Mouse (Mus musculus): Measurements from ENCODE around the gene Ppp1r12a. TPM values are rescaled to one million over a fixed set of nuclear protein-coding genes. Genes with fewer than 3 reads are reported as not detected.

Ppp1r12a gene
- total RNA-seq, 2 experiments from 2014 or later: 48.7 to 65.4 TPM

DNA sequence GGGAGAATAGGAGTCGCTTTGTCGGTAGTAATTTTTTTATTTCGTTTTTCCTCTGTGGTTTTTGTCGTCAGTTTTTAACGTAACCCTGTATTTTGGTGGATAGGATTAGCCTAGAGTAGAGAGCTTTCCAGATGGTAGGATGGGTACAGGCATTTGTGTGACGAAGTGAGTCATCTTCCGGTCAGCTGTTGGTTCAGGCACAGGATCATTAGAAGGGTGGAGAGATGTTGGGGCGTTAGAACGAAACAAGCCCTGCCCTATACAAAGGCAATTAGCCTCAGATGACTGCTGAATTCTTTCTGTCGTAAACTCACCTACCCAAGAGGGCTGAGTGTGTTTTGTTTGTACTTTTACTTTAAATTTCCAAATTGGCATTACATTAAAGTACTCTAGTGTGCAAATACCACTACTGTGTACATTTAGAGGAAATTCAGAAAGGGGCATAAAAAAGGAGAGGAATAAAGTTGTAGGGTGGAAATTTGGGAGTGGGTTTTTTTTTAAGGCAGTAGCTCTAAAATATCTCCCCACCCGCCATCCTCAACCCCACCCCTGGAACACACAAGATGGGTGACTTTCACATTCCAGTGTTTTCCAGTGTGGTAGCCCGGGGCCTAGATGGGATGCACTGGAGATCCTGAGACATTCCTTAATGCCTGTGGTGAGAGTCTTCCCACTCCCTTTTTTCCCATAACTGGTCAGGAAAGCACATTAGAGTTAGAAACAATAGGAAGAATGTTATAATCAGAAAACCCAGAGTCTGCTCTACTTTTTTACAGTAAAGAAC, 129.9 kb downstream of the Ppp1r12a start:
- no peak for DNase-seq

DNA sequence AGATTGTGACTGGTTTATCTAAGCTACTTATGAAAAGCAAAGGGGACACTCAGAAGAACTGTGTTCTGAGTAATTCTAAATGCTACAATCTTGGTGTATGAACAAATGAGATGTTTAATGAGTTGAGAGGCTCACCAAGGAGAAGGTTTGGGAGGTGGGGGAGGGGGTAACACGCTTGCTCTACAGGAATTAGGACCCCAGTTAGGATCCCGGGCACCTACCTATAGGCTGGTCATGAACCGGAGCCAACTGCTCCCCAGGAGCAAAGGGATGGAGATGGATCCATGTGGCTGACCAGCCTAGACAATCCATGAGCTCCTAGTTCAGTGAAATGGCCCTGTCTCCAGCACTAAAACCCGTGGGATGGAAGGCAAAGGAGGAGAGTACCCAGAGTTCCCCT, 130.7 kb downstream of the Ppp1r12a start:
- DNase-seq: no peak

DNA sequence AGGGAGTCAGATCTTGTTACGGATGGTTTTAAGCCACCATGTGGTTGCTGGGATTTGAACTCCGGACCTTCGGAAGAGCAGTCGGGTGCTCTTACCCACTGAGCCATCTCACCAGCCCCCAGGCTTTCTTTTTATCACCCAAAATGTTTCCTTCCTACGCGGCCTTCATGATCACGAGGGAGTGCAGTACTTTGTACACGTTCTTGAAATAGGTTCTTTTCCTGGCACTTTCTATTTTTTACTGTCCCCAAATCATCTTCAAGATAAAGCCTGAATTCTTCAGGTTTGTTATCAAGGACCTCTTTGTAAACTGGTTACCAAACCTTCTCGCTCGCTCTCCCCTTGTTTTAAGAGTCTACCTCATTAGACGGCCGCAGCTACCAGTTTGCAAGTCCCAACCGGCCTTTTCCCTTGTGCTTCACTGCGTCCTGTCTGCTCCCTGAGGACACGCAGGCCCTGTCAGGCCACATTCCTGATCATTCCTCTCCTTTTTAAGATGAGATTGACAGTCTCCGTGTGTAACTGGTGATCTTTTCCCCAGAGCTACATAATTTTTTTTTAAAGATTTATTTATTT, 131.7 kb downstream of the Ppp1r12a start:
- DNase-seq: no peak

DNA sequence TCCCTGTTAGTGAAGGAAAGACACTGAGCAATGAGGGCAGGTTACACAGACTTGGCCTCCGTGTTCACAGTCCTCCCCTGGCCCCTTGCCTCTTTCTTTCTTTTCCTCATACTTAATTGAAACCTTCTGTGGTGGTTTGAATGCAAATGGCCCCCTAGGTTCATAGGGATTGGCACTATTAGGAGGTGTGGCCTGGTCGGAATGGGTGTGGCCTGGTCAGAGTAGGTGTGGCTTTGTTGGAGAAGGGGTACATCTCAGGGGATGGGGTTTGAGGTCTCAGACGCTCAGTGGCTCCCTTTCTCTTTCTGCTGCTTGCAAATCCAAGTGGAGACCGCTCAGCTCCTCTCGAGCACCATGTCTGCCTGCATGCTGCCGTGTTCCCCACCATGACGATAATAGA, 132.8 kb downstream of the Ppp1r12a start:
- no peak for DNase-seq

DNA sequence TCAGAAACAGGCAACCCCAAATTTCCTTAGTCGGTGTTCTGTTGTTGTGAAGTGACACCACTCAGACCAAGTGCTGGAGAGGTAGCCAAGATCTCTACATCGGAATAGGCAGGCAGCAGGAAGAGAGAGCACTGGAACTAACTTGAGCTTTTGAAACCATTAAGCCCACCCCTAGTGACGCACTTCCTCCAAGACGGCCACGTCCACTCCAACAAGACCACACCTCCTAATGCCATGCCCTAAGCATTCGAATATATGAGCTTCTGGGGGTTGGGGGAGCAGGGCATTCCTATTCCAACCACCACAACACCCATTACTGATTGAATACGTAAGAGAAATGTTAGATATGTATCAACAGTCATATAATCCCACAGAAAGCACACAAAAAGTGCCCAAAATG, 134.5 kb downstream of the Ppp1r12a start:
- DNase-seq: no peak

DNA sequence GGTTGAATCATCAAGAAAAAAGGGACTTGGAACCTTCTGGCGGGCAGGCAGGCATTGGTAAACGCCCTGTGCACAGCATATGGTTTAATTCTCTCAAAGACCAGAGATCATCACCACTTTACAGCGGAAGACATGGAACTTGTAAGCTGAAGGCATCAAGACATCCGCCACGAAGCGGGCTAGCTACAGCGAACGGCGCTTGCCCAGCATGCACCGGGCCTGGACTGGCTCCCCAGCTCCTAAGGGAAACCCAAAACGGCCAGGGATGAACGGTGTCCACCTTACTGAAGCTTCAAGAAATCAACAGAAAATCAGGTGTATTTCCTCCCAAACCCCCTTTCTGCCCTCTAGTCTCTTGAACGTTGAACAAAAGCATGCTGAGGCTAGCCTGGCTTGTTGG, 136.3 kb downstream of the Ppp1r12a start:
- no peak for DNase-seq

DNA sequence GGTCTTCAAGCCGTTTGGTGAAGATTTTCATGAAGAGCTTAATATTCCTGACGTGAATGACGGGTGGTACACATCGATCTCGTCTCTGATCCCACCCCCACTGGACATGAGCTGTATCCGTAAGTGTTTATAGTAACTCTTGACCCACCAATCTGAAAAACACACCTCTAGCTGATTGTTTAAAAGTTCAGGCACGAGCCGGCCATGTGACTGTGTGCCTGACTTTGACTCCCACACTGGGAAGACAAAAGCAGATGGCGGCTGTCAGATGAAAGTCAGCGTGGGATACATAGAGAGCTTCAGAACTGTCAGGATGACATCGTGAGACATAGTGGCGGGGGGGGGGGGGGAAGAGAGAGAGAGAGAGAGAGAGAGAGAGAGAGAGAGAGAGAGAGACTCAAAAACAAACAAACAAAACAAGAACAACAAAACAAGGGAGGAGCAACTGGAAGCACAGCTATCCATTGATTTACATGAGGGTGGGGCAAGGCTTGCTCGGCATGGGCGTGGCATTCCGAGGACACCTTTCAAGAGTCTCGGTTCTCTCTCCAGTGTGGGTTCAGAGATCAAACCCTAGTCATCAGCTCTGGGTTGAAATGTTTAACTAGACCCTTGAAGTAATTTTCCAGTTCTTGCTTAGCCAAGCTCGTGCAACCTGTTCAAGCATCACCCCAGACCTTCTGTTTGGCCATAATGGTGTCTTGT, 137.0 kb downstream of the Ppp1r12a start:
- DNase-seq: no peak

DNA sequence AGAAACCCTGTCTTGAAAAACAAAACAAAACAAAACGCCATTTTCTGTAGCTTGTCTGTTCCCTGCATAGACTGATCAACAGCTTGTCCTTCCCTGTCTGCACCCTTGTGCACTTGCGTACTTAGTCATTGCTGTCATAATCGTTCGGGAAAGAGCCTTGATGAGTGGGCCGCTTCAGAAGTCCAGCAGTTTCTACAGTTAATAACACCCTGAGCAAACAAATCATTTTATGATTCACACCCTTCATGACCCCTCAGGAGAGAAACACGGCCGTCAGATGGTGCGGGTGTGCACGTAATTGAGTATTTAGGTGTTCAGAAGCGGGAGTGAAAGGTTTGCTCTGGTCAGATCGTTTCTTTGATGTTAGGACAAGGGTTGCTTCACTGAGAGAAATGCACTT, 137.8 kb downstream of the Ppp1r12a start:
- no peak for DNase-seq

DNA sequence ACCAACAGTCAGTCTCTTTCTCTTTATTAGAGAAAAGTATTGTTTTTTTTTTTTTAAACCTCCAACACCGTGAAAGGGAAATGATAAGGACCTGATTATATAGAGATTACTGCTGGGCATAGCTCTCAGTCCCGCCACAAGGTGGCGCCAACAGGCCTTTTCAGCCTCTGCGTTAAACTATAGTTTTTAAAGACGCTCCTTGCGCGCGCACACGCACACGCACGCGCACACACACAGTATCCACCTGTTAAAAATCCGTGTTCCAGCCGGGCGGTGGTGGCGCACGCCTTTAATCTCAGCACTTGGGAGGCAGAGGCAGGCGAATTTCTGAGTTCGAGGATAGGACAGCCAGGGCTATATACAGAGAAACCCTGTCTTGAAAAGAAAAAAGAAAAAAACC, 138.8 kb downstream of the Ppp1r12a start:
- DNase-seq: peak; percentile 79

DNA sequence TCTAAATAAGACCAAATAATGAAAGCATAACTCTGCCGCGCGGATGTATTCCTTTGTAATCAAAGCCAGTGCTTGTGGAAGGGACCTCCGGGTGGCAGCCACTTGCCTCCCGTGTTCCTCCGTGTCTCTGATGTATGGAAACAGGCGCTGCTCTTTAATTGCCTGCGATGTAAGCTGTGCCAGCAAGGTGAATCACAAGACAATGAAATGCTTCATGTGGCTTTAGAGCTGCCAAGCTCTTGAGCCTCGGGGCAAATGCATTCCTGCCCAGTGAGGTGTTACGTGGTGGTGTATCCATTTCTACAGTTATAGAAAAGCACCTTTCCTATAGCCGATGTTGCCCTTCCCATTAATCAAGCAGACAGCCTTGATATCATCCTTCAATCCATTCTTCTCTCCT, 145.8 kb downstream of the Ppp1r12a start:
- no peak for DNase-seq

DNA sequence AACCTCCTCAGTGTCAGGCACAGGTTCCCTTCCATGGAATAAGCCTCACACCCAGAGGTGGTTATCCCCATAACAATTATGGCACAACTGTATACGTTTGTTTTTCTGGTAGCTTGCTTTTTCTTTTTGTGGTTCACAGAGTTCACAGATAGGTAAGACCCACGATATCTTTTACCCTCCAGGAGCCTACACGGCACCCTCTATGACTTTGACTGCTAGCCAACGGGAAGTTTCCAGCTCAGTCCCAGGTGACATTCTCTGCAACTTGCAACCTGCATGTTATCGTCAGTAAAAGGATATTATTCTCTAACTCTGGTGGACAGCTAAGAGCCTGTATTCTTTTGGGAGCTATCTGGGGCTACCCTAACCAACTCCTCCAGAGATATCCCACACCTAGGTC, 148.2 kb downstream of the Ppp1r12a start:
- DNase-seq: no peak

DNA sequence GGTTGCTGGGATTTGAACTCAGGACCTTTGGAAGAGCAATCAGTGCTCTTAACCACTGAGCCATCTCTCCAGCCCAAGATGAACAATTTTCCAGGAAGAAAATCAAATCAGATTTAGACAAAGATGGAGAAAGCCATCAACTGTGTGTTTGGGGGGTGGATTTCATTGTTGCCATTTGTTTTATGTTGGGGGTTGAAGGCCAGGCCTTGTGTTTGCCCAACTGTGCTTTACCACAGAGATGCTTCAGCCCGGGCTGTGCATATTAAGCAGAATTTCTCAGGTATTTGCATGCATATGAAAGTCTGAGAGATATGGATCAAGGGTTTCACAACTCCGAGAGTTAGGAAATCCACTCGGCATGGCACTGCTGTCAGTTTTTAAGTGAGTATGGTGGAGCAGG, 149.4 kb downstream of the Ppp1r12a start:
- DNase-seq: no peak

DNA sequence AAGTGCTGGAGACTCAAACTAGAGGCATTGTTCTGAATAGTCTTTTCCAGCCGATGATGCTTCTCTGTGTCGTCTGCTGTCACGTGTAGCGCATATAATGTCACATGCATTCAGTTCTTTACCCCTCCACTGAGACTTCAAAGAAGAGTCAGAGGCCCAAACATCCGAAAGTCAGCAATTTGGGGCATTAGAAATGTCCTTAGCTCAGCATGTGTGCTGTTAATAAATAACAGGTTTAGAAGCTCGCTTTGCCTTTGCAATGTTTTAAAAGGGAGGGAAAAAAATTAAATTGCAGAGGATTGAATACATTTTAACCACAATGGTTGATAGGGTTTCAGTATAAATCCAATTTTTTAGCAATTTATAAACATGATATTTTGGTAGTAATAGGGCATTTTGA, 151.9 kb downstream of the Ppp1r12a start:
- DNase-seq: no peak

DNA sequence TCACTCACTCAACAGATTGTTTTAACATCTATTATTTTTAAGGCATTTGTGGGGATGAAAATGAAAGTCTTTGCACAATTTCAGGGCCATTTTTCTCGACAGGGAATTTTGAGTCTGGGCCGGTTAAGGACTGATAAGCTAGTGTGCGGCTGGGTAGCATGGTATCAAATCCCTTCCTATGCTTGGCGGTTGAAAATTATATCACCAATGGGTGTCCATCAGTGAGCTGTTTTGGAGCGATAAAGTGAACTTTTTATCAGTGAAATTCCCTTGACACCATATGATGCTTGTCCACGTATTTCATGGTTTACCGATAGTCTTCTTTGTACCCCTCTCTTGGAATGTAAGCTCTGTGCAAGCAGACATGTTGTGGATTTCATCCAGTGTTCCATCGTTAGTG, 152.4 kb downstream of the Ppp1r12a start:
- no peak for DNase-seq

DNA sequence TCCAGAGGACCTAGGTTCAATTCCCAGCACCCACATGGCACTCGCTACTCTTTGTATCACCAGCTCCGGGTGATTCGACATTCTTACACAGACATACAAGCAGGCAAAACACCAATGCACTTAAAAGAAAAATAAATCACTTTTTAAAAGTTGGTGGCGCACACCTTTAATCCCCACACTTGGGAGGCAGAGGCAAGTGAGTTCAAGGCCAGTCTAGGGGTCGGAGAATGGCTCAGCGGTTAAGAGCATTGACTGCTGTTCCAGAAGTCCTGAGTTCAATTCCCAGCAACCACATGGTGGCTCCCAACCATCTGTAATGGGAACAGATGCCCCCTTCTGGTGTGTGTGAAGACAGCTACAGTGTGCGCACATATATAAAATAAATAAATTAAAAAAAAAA, 153.2 kb downstream of the Ppp1r12a start:
- no peak for DNase-seq

DNA sequence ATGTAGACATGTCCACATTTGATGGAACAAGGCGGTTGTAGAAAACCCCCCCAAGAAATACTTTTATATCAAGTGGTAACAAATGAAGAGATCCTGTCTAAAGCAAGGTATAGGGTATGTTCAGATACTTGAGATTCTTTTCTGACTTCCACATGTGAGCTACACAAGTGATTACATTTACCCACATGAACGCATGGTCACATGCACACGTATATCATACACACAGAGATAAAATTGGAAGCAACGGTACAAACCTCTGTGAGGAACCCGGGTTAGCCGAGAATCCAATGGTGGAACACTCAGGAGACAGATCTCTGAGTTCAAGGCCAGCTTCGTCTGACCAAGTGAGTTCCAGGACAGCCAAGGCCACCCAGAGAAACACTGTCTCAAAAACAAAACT, 166.4 kb downstream of the Ppp1r12a start:
- no peak for DNase-seq

DNA sequence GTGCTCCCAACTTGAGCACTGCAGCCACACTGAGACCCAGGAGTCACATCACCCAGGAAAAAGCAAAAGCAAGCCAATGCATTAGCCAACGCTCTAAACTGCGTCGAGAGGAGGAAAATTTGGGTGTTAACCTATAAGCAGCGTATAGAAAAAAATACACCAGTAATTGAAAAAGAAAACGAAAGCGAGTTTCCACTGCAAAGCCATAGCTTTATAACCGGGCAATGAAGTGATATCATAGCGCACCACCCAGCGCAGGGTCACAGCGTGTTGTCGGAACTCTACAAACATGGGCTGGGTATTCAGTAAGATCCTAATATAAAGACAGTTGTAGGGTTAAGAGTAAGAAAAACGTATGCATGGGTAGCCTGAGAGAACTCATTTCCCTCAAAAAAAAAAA, 167.0 kb downstream of the Ppp1r12a start:
- DNase-seq: no peak

DNA sequence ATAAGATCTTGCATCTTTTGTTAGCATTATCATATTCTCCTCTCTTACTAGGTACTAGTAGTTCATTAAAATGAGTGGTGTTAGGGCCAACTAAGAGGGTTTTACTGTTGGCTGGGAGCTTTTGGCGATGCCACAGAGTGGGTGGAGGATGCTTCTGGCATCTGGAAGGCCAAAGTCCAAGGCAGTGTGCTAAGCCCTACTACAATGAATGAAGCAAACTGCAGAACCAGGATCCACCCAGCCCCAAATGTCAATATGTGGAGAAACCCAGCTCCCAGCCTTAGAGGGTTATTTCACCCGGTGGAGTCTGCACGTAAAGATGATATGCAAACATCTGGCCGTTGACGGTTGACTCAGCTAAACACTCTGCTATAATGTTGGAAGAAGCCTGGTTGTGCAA, 167.8 kb downstream of the Ppp1r12a start:
- no peak for DNase-seq

DNA sequence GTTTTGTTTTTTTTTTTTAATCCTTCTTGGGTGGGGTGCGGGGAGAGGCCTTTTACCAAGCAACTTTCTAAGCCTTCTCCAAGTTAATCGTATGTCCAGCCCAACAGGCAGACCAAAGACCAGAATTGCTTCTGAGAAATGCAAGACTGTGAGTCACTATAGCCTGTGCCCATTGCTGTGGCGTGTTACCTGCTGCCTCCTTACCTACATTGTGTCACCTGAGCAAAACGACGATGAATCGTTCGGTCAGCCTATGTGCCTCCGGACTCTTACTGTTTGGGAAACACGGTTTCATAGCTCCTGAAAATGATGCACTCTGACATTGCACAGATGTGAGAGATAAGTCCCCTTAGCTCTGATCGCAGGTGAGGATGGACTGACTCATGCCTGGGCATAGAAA, 169.0 kb downstream of the Ppp1r12a start:
- DNase-seq: no peak

DNA sequence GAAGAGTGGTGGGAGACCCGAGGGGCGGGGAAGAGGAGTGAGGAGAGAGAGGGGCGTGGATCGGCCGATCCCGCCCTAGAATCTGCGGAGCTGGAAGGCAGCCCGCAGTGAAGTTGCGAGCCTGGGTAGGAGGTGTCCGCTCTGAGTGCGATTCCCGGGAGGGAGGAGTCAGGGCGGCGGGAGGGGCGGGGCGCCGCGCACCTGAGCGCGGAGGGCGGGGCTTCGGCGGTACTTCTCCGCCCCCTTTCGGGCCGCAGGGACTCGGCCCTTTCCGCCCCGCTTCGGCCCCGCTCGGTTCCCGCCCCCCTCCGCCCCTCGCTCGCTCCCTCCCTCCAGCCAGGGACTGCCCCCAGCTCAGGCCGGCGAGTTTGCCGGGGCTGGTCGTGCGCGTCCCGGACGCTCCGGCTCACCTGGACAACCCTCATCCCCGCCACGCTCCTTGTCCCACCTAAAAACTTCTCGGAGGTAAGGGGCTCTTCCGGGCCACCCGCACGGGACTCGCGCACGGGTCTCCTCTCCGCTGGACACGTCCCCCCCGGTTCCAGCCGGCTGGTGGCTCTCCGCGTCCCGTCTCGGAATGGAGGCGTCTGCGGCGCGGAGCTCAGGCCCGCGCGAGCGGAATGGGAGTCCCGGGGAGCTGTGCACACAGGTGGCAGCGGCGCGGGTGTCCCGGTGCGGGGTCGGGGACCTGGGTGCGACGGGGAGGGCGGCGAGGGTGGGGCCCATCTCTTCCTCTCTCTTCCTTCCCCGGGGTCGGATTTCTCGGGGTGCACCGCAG, 170.0 kb downstream of the Ppp1r12a start, which contains the start of gene Pawr:
Gene Pawr, plus strand, starts transcription at position 338 of the 778 bp plus-strand sequence.
- DNase-seq: peak; percentile 56

DNA sequence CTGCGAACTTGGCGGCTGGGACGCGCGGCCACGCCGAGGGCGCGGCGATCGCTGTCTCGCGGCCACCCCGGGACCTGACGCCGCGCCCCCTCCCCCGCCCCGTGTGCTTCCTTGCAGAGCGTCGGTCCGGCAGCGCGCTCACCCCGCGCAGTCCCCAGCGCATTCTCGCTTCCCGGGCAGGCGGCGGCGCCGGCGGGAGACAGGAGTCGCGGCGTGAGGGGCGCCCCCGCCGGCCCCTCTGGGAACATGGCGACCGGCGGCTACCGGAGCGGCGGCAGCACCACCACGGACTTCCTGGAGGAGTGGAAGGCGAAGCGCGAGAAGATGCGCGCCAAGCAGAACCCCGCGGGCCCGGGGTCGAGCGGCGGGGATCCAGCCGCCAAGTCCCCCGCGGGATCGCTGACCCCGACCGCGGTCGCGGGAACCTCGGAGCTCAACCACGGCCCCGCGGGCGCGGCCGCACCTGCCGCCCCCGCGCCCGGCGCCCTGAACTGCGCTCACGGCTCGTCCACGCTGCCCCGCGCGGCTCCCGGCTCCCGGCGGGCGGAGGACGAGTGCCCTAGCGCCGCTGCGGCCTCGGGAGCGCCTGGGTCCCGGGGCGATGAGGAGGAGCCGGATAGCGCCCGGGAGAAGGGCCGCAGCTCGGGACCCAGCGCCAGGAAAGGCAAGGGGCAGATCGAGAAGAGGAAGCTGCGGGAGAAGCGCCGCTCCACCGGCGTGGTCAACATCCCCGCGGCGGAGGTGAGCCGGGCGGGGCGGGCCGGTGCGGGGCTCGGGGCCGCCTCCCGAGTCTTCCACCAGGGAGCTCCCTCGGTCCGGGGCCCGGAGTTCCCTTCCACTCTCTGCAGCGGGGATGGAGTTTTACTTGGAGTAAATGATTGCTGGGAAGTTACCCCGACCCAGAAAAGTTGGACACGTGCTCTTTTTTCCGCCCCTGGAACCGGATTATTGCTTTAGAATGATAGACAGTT, 170.9 kb downstream of the Ppp1r12a start:
- DNase-seq: peak; percentile 53

DNA sequence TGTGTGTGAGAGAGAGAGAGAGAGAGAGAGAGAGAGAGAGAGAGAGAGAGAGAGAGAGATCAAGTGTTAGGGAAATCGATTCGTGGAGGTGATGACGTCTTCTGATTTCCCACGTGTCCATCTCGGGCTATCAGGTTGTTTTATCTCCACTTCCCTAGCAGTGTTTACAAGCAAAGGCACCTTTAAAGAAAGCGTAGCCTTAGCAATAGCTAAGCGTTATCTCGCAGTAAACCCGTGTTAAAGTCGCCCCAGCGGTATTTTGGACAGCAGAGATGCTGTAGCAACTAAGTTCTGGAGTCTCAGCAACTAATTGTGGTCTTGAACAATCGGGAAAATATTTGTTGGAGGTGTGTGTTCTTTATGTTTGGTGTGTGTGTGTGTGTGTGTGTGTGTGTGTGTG, 171.6 kb downstream of the Ppp1r12a start:
- DNase-seq: no peak

Data from gastrocnemius, postnatal 10 days (tissue).